Mouse (Mus musculus): ENCODE measurements around the gene OR5BS1P. TPM values are rescaled to one million over a fixed set of nuclear protein-coding genes. Genes with fewer than 3 reads are reported as not detected.
"Not testable (repeated sequence)": the region's sequence is repeated elsewhere in the genome, so short reads cannot be mapped to it uniquely, and the experiment has no call there.

OR5BS1P gene
- polyA plus RNA-seq, 1 experiment from 2014 or later = not detected

DNA sequence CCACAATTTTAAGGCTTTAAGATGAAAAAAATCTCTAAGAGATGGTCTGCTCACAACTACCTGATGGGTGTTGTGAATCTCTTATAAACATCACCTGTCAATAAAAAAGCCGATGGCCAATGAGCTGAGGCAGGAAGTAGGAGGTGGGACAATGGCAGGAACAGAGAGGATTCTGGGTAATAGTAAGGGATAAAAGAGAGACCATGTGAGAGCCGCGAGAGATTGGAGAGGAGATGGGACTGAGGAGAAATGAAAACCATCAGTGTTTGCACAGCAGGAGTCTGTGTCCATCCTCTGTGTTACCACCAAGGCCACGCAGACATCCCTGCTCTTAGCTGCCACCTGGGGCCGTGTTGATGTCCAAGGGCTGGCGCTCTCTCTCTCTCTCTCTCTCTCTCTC is 37.6 kb downstream of the OR5BS1P start:
- ATAC-seq (ENCODE audit: insufficient number of reproducible peaks, low FRiP score, low TSS enrichment, low read depth) = no peak
- Histone ChIP-seq H3K4me2 (replicated peaks) (no peak overlapping the region), H3K4me1 (peaks cover 18% of the 10 kb centered on the region), H3K27ac (replicated peaks) (no peak overlapping the region), H3K36me3 (no peaks in the 10 kb centered on the region), H3K4me3 (replicated peaks) (no peak overlapping the region), H3K9me3 (replicated peaks) (no peaks in the 10 kb centered on the region), H3K9ac (no peak overlapping the region), H3K27me3 (no peaks in the 10 kb centered on the region)
- WGBS = 86% methylated on average over 6 of the region's 6 CpGs

- Histone ChIP-seq H3K4me3 (replicated peaks) (no peak overlapping the region), H3K9me3 (replicated peaks) (no peaks in the 10 kb centered on the region), H3K4me1 (peaks cover 14% of the 10 kb centered on the region), H3K9ac (no peak overlapping the region), H3K27ac (replicated peaks) (no peak overlapping the region), H3K27me3 (no peaks in the 10 kb centered on the region), H3K4me2 (replicated peaks) (no peak overlapping the region), H3K36me3 (no peaks in the 10 kb centered on the region)
- ATAC-seq (ENCODE audit: insufficient number of reproducible peaks, low FRiP score, low TSS enrichment, low read depth) = no peak
- WGBS = 60% methylated on average over 2 of the region's 2 CpGs
These were observed 39.7 kb downstream of the OR5BS1P start for GRCm38 (mm10) chr15:98509387-98509786.

DNA sequence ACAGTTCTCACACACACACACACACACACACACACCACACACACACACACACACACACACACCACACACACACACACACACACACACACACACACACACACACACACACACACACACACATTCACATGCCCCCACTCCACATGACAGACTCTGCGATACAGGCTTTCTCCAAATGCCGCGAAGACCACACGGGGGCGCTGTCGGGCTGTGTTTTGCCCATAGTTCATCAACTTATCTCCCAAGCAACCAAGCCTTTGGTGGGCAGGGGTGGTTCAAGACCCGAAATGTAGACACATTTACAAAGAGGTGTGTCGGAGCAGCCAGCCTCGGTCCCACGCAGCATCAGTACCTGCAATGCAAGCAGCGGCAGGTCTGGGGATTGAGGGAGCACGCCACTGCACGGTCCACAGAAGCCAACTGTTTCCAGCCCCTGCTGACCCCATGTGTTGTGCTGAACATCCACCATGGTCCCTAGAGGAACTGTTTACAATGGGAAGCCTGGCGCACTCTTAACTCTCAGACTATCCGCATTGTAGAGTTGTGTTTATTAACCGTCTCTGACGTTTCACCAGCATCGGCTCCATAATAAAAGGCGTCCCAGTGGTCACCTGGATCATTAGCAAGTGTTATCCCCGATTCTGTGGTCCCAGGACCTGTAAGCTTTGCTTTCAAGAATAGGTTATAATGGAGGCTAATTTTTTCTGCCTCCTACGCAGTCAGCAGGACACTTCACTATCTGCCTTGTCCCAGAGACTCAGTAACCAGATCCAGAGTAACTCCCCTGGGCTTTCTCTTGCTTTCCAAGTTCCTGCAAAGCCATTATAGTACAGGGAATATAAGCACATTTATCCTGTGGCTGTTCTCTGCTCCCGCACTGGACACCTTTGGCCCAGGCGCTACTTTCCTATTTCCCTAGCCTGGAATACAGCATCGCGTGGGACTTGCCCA is 41.0 kb downstream of the OR5BS1P start:
- Histone ChIP-seq H3K36me3 (no peaks in the 10 kb centered on the region), H3K9me3 (replicated peaks) (no peaks in the 10 kb centered on the region), H3K4me3 (replicated peaks) (peak overlapping the region; percentile 29), H3K27ac (replicated peaks) (no peak overlapping the region), H3K9ac (no peak overlapping the region), H3K4me1 (peaks cover 10% of the 10 kb centered on the region), H3K27me3 (no peaks in the 10 kb centered on the region), H3K4me2 (replicated peaks) (peak overlapping the region; percentile 53)
- no peak for ATAC-seq (ENCODE audit: insufficient number of reproducible peaks, low FRiP score, low TSS enrichment, low read depth)
- WGBS = 26% methylated on average over 25 of the region's 25 CpGs

- Histone ChIP-seq H3K4me3 (replicated peaks) (no peak overlapping the region), H3K27me3 (no peaks in the 10 kb centered on the region), H3K36me3 (no peaks in the 10 kb centered on the region), H3K9me3 (replicated peaks) (no peaks in the 10 kb centered on the region), H3K27ac (replicated peaks) (no peak overlapping the region), H3K9ac (no peak overlapping the region), H3K4me2 (replicated peaks) (peak overlapping the region; percentile 53; the same call in 1 of the 2 replicates), H3K4me1 (peaks cover 10% of the 10 kb centered on the region)
- ATAC-seq (ENCODE audit: insufficient number of reproducible peaks, low FRiP score, low TSS enrichment, low read depth) = no peak
- 52% methylated on average over 13 of the region's 13 CpGs for WGBS
These were observed 41.8 kb downstream of the OR5BS1P start for GRCm38 (mm10) chr15:98511386-98511928.

- H3K9ac ChIP-seq = no peak overlapping the region
- no peaks in the 10 kb centered on the region for H3K27me3 ChIP-seq
- WGBS = 63% methylated on average over 8 of the region's 8 CpGs
- H3K4me2 ChIP-seq (replicated peaks) = no peak overlapping the region
- no peaks in the 10 kb centered on the region for H3K36me3 ChIP-seq
- H3K4me3 ChIP-seq (replicated peaks) = no peak overlapping the region
- ATAC-seq (ENCODE audit: insufficient number of reproducible peaks, low FRiP score, low TSS enrichment, low read depth) = no peak
- no peaks in the 10 kb centered on the region for H3K9me3 ChIP-seq (replicated peaks)
- H3K27ac ChIP-seq (replicated peaks) = no peak overlapping the region; the same call in 1 of the 2 replicates
- peaks cover 10% of the 10 kb centered on the region for H3K4me1 ChIP-seq
These were observed 42.5 kb downstream of the OR5BS1P start for GRCm38 (mm10) chr15:98512232-98512631.

GRCm38 (mm10) chr15:98512799-98513321 is 43.2 kb downstream of the OR5BS1P start:
- WGBS = 35% methylated on average over 17 of the region's 17 CpGs
- Histone ChIP-seq H3K9me3 (replicated peaks) (no peaks in the 10 kb centered on the region), H3K4me1 (peaks cover 10% of the 10 kb centered on the region), H3K4me2 (replicated peaks) (no peak overlapping the region), H3K27ac (replicated peaks) (peak overlapping the region; percentile 68), H3K27me3 (no peaks in the 10 kb centered on the region), H3K9ac (no peak overlapping the region), H3K36me3 (peaks cover 4% of the 10 kb centered on the region; the same call in 1 of the 2 replicates), H3K4me3 (replicated peaks) (no peak overlapping the region)
- no peak for ATAC-seq (ENCODE audit: insufficient number of reproducible peaks, low FRiP score, low TSS enrichment, low read depth)

DNA sequence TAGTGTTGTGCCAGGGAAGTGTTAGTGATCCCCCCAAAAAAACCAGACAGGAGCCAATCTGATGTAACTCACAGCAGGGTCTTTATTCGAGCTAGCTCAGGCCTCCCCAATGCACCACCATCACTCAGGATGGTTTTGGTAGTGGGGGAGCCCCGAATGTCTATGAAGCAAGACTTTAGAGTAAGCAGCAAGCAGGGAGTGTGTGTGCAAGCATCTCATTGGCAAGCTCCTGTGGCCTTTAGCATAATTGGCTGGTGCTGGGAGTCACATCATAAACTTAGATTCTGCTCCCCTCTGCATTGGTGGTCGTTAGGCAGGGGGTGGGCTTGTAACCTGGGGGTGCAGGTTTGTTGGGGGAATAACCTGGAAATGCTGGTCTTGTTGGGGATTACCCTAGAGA is 44.0 kb downstream of the OR5BS1P start:
- not testable (repeated sequence) for H3K4me1 ChIP-seq; H3K27ac ChIP-seq (replicated peaks); H3K27me3 ChIP-seq; ATAC-seq (ENCODE audit: insufficient number of reproducible peaks, low FRiP score, low TSS enrichment, low read depth); H3K4me3 ChIP-seq (replicated peaks); H3K9ac ChIP-seq; H3K9me3 ChIP-seq (replicated peaks); H3K4me2 ChIP-seq (replicated peaks)
- H3K36me3 ChIP-seq = peaks cover 12% of the 10 kb centered on the region
- 61% methylated on average over 3 of the region's 3 CpGs for WGBS

- ATAC-seq (ENCODE audit: insufficient number of reproducible peaks, low FRiP score, low TSS enrichment, low read depth) = no peak
- H3K9me3 ChIP-seq (replicated peaks) = no peaks in the 10 kb centered on the region
- no peak overlapping the region for H3K4me3 ChIP-seq (replicated peaks)
- no peak overlapping the region for H3K4me2 ChIP-seq (replicated peaks)
- peaks cover 10% of the 10 kb centered on the region for H3K4me1 ChIP-seq
- WGBS = 61% methylated on average over 8 of the region's 8 CpGs
- H3K27ac ChIP-seq (replicated peaks) = no peak overlapping the region
- peaks cover 12% of the 10 kb centered on the region for H3K36me3 ChIP-seq
- H3K9ac ChIP-seq = no peak overlapping the region
- H3K27me3 ChIP-seq = no peaks in the 10 kb centered on the region
These were observed 44.5 kb downstream of the OR5BS1P start for GRCm38 (mm10) chr15:98514146-98514545.

GRCm38 (mm10) chr15:98514845-98515244 is 45.1 kb downstream of the OR5BS1P start:
- not testable (repeated sequence) for H3K4me1 ChIP-seq; H3K9me3 ChIP-seq (replicated peaks); H3K9ac ChIP-seq; H3K4me2 ChIP-seq (replicated peaks); ATAC-seq (ENCODE audit: insufficient number of reproducible peaks, low FRiP score, low TSS enrichment, low read depth); H3K4me3 ChIP-seq (replicated peaks); H3K27ac ChIP-seq (replicated peaks); H3K27me3 ChIP-seq
- H3K36me3 ChIP-seq = peaks cover 17% of the 10 kb centered on the region
- 77% methylated on average over 2 of the region's 2 CpGs for WGBS

DNA sequence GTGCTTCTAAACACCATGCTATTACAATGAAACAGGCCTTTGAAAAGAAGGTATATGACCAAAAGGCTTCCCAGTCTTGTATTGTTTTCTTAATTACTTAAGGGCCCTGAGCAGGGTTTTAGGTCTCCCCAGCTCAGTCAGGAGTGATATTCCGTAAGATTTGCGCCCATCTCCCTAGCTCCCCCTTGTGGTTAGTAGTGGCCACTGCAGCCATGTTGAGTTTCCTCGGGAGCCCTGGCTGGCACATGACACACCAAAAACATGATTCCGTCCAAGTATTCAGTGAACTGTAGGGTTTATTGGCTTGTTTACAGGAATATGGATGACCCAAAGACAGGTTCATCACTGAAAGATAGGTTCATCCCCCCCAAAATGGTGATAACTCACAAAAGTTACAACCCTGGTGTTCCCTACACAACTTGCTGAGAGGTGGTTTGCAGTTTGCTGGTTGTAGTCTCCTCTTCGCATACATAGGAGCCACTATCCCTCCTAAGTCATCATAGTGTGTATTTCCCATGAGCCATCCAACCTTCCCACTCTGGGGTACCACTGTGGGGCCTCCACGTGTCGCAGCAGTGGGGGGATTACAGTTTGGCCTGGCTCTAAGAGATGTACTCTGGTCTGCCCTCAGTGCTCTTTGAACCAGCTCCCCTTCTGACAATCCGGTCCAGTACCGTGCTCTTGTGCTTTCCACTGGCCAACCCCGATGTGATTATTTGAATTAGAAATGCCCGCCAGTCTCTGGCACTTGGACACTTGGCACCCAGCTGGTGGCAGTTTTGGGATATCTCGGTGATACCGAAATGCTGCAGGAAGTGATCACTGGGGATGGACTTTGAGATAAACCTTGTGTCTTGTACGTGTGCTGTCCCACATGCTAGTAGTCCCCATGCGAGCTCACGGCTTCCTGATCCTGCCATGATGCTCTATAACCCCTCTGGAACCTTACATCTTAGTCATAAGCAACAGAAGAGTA is 48.0 kb downstream of the OR5BS1P start:
- no peak overlapping the region for H3K4me3 ChIP-seq (replicated peaks)
- H3K4me2 ChIP-seq (replicated peaks) = no peak overlapping the region
- WGBS = 69% methylated on average over 16 of the region's 16 CpGs
- no peaks in the 10 kb centered on the region for H3K4me1 ChIP-seq
- no peaks in the 10 kb centered on the region for H3K27me3 ChIP-seq
- no peak overlapping the region for H3K9ac ChIP-seq
- H3K9me3 ChIP-seq (replicated peaks) = no peaks in the 10 kb centered on the region
- H3K27ac ChIP-seq (replicated peaks) = no peak overlapping the region
- H3K36me3 ChIP-seq = peaks cover 43% of the 10 kb centered on the region
- no peak for ATAC-seq (ENCODE audit: insufficient number of reproducible peaks, low FRiP score, low TSS enrichment, low read depth)

DNA sequence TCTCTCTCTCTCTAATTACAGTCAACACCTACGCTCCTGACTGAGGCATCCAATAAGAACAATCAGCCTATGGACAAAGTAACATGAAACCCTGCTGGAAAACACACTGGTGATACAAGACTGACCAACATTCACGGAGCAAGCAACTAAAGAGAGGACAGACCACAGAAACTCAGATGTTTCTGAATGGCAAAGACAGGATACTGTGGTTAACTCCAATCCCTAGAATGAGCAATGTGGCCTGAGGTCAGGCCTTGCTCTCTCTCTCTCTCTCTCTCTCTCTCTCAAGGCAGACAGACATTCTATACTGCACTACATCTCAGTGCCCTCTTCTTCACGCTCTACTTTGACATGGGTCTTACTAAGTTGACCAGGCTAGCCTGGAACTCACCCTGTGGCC is 51.5 kb downstream of the OR5BS1P start:
- no peak for ATAC-seq (ENCODE audit: insufficient number of reproducible peaks, low FRiP score, low TSS enrichment, low read depth)
- Histone ChIP-seq H3K36me3 (peaks cover 71% of the 10 kb centered on the region), H3K4me3 (replicated peaks) (no peak overlapping the region), H3K9me3 (replicated peaks) (no peaks in the 10 kb centered on the region), H3K27me3 (no peaks in the 10 kb centered on the region), H3K4me2 (replicated peaks) (no peak overlapping the region), H3K9ac (no peak overlapping the region), H3K27ac (replicated peaks) (no peak overlapping the region), H3K4me1 (no peaks in the 10 kb centered on the region)
- WGBS = 88% methylated on average over 3 of the region's 3 CpGs
